Mouse (Mus musculus) adrenal gland, adult (tissue): ENCODE measurements around the gene Ndufc2.

Experiments
- DNase-seq, 2 experiments: peaks; one replicate each; pipeline ENCODE4 v3.0.0; 2022 to 2023; ENCODE audit warnings: low spot score in 1 of 2; ENCODE audit not compliant: inconsistent age in 2 of 2

The Ndufc2 gene

DNA sequence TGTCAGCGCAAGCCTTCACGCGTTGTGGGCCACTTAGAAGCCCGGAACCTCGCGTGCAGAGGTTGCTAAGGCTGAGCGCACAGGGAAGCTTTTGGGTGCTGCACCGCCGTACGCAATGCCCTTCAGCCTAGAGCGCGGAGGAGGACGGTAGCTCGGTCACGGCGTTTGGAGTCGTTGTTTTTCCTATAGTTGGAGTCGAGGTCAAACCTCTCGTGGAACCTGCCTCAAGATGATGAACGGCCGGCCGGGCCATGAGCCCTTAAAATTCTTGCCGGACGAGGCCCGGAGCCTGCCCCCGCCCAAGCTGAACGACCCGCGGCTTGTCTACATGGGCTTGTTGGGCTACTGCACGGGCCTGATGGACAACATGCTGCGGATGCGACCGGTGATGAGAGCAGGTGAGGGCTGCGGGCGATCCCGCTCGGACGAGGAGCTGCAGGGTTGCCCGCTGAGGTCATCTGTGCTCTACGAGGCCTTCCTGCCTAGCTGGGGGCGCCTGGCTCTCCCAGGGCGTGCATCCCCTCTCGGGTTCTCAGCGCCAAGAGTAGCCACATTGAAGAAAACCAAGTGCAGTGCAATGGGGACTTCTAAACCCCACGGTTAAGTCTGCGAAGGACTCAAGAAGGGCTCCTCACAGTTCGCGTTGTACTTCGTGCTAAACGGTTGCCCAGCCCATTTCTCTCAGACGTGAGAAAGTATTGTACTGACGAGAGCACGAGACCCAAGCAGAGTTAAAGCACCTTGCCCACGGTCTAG lies at the start of gene Ndufc2:
Ndufc2 (plus strand) TSS at position 44 of the 756 bp plus-strand sequence.
- DNase-seq, result peak; percentile 76 to 91

- DNase-seq, result peak in 1 of 2 experiments; percentile 2
These were observed 48.9 kb upstream of the Ndufc2 start for GRCm38 (mm10) chr7:97350891-97351290.

DNA sequence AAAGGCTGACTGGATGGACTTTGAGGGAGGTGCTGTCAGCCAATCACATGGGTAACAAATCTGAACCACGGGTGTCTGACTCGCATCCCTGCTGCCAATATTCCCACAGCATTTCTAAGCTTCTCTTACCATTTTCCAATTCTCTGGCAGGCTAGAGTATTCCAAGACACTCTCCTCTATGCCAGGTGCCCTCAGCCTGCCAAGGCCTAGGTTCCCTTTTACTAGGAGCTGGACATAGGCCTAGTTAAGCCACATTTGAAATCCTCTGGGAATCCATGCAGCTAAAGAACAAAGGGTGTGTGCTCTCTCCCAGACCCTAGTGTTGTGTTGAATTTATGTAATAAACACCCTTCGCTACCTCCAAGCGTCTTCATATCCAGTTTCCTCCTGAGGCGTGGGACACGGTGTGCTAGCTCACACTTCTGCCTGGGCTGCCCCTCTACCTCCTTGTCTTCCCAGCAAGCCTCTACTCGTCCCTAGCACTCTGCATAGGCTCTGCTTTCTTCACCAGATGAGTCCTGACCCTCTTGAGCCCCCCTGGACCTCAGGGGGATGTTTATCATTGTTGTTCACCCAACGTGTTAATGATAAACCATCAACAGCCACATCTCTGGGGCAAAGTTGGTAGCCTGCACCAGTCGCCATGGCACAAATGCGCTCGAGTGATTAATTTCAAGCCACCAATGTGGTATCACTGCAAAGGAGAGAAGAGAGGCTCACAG lies 47.9 kb upstream of the Ndufc2 start:
- DNase-seq, result peak in 1 of 2 experiments; percentile 5

DNA sequence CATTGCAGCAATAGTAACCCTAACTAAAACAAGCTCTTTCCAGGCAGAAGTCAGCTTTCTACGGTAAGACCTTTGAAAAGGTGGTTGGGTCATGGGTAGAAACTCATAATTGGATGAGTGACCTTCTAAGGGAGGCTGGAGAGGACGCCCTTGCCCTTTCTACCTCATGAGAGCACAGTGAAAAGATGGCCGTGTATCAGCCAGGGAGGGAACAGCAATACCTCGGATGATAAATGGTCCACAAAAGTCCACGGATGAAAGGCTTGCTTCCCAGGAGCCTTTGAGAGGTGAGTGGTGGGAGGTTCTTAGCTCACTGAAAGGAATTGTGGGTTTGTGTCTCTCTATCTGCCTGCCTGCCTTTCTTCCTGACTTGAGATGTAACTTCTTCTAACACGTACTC lies 46.4 kb upstream of the Ndufc2 start:
- peak in 1 of 2 experiments; percentile 4 for DNase-seq

DNA sequence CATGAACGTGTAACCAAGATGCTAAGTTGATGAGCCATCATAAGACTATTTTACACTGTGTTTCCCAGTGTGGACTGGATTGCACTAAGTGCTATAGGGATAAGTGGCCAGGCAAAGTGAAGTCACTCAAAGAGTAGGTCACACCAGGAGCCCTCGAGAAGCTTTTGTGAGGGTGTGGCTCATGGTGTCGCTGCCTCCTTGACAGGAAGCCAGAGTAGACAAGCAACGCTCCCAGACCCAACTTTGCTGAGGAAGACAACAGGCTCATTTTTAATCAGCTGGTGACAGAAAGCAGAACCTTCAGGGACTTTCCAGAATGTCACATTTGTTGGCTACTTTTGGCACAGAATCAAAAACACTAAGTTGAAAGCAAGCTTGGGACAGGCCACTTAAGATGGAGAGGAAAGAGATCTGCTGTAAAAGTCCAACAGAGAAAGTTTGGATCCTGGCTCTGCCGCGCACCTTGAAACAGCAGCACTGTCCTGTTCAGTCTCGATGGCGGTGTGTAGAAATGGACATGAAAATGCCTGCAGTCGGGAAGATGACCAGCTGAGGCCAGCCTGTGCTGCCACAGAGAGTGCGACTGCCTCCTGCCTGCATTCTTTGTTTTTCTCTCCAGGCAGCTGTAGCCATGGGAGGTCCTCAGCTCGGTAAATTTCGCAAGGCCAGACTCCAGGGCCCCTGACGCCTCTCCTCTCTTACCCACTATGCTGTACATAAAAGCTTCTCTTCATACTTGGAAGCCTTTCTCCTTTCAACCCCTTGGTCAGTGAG lies 44.5 kb upstream of the Ndufc2 start:
- peak; percentile 39 to 68 for DNase-seq

- DNase-seq, result peak in 1 of 2 experiments; percentile 4
These were observed 43.5 kb upstream of the Ndufc2 start for GRCm38 (mm10) chr7:97356253-97356652.

- peak; percentile 21 to 64 for DNase-seq
These were observed 42.9 kb upstream of the Ndufc2 start for GRCm38 (mm10) chr7:97356875-97357276.

DNA sequence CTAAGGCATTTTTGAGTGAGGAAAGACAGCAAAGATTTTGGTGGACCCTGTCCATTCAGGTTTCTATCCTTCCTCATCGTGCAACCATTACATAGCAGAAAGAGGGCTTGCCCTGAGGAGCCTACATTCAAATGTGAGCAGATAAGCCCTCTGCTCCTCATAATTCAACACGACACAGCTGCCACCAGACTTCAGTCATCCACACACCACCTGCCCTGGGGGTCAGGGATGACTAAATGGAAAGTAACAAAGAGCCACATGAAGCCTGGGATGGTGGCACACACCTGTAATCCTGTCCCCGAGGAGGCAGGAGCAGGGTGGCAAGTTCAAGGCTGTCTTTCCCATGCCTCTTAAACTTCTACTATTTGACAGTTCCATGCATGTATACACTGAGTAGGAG lies 42.0 kb upstream of the Ndufc2 start:
- peak in 1 of 2 experiments; percentile 2 for DNase-seq

DNA sequence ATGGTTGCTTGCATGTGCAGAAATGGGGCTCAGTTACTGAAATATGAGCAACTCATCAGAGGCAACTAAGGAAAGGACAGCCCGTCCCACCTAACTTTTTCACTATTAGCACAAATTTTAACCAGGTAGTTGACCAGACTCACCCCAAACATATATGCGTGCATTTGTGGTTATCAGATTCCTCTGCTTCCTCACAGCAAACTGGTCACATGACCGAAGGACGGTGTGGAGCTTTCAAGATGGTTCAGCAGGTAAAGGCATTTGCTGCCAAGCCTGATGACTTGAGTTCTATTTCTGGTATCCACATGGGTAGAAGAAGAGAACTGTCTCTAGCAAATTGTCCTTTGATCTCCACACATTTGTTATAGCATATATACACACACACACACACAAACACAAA lies 41.5 kb upstream of the Ndufc2 start:
- no peak for DNase-seq

- no peak for DNase-seq
These were observed 39.6 kb upstream of the Ndufc2 start for GRCm38 (mm10) chr7:97360166-97360565.

GRCm38 (mm10) chr7:97360955-97361354 lies 38.8 kb upstream of the Ndufc2 start:
- DNase-seq, result peak in 1 of 2 experiments; percentile 2

DNA sequence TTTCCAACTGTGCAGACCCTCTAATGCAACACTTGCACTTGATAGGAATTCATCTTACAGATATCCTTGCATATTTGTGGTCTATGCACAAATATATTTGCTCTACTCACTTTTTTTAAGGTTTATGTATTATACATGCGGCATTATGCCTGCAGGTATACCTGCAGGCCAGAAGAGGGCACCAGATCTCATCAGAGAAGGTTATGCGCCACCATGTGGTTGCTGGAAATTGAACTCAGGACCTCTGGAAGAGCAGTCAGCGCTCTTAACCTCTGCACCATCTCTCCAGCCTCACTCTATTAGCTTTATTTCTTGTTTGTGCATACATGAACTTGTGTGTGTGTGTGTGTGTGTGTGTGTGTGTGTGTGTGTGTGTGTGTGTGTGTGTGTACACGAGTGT lies 38.3 kb upstream of the Ndufc2 start:
- DNase-seq, result peak; percentile 16 to 62

GRCm38 (mm10) chr7:97365887-97366286 lies 33.9 kb upstream of the Ndufc2 start:
- no peak for DNase-seq

- no peak for DNase-seq
These were observed 24.7 kb upstream of the Ndufc2 start for GRCm38 (mm10) chr7:97375101-97375500.

GRCm38 (mm10) chr7:97375906-97376305 lies 23.9 kb upstream of the Ndufc2 start:
- DNase-seq, result no peak

GRCm38 (mm10) chr7:97379304-97379703 lies 20.5 kb upstream of the Ndufc2 start:
- no peak for DNase-seq

DNA sequence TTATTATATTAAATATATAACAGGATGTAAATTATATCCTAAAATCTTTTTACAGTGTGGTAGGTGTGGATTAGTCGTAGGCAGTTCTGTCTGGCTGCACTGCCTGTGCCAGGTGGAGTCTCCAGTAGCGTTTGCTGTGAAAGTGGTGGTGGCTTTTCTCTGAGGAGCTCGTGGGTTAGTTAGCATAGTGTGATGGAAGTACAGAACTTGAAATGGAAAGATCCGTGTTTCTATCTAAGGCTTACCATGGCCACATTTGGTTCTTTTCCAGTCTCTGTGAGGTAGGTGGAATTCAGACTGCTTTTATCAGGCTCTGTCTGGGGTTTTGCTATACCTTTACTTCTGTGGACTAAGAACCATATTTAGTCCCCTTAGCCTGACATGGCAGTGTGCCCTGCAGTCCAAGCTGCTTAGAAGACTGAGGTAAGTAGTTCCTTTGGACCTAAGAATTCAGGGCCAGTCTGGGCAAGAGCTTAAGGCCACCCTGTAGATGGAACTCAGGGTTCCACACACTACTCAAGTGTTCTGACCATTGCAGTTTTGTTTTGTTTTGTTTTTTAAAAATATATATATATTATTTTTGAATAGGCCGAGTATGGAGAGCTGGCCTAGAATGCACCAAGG lies 19.2 kb upstream of the Ndufc2 start:
- no peak for DNase-seq

- DNase-seq, result no peak
These were observed 17.1 kb upstream of the Ndufc2 start for GRCm38 (mm10) chr7:97382661-97383060.

- DNase-seq, result no peak
These were observed 16.2 kb upstream of the Ndufc2 start for GRCm38 (mm10) chr7:97383496-97384132.

DNA sequence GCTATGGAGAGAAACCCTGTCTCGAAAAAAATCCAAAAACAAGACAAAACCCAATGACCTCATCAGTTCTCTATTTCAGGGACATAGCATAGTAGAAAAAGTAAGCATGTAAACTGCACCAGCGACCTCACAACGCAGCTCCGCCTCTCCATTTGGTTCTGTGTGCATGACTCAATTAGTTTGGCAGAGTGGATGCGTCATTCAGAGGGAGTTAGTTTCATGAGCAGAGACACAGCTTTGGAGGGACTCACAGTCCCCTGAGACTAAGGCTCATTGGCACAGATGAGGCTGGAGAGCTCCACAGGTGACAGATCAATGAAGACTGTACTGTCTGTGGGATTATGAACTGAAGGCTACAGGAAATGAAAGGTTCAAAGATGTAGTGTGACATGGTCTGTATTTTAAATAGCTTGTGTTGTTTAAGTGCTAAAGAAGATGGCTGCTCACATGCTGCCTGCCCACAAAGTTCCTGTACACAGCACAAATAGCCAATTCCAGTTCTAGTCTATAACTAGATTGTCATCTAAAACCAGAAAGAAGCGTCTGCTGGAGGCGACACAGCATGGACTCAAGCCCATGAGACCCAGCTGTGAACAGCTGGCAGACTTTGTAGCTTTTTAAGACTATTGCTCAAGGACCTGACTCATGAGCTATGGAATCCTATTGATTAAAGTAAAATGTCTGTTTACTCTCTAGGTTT lies 13.5 kb upstream of the Ndufc2 start:
- peak in 1 of 2 experiments; percentile 75 for DNase-seq
